Mouse (Mus musculus) left cerebral cortex, postnatal 14 days (tissue): ENCODE results near the gene Ptprt. TPM values are rescaled to one million over a fixed set of nuclear protein-coding genes. Genes with fewer than 3 reads are reported as not detected.

Experiments used
- DNase-seq, 2 experiments: peaks; one replicate each; pipeline ENCODE4 v3.0.0; 2021 to 2022; ENCODE audit warnings: low spot score in 2 of 2, mixed read lengths in 1 of 2
- intact Hi-C: fragments of 180-260 bp; cut with DNase I; formaldehyde crosslinking; loops from one replicate; pipeline ENCODE4 v1.15.1; 2025
- total RNA-seq, 2 experiments: library from RNA; stranded (reverse); gene quantifications; 2 replicates each; pipeline ENCODE4 v1.2.3; 2021

Ptprt gene
- total RNA-seq, 2 experiments from 2014 or later = 96.9 to 100 TPM

DNA sequence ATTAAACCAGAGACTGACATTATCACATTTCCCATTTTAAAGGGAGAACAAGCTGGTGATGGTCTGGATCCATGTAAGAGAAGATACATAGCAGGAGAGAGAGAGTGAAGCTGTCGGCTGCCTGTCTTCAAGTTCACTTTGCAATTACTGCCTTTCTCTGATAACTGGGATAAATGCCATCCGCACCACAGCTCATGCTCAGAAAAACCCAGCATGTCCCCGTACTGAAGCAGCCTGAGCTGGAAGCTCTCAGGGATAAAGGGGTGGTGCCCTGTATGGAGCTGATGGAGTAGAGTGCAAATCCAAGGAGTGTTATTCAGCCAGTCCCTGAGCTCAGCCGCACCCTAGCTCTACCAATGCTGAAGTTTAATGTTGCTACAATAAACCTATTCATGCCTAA lies 825.9 kb downstream of the Ptprt start:
- DNase-seq = no peak
- intact Hi-C loops = no loop called here

DNA sequence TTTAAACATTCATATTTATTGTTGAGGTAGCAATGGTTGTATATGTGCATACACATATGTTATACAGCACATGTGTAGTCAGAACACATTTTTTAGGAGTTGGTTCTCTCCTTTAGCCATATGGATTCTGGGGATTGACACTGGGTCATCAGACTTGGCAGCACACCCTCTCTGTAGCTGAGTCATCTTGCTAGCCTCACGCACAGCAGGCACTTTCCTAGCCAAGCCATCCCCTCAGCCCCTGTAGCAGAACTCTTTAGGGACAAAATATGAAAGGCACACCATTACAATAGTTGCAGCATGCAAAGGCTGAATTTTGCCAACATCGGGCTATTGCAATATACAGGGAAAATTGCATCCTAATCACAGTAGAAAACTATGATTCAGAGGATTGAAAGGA lies 827.1 kb downstream of the Ptprt start:
- intact Hi-C loops = no loop called here
- no peak for DNase-seq

DNA sequence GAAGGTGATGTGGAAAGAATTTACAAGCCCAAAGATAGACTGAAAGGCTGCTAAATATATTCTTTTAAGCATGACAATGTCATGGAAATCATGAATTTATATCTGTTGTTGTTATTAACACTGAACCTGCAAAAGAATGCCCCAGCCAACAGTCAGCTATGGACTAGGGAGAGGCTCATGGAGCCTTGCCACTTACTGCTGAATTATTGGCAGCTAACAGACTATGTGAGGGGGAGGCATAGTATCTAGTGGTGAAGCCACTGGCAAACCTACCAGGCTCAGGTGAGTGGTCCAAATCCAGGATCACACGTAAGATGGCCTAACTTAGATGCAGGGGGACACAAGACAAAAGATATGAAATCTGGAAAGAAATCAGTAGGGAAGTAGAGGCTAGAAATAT lies 847.6 kb downstream of the Ptprt start:
- no peak for DNase-seq
- intact Hi-C loops = no loop called here

DNA sequence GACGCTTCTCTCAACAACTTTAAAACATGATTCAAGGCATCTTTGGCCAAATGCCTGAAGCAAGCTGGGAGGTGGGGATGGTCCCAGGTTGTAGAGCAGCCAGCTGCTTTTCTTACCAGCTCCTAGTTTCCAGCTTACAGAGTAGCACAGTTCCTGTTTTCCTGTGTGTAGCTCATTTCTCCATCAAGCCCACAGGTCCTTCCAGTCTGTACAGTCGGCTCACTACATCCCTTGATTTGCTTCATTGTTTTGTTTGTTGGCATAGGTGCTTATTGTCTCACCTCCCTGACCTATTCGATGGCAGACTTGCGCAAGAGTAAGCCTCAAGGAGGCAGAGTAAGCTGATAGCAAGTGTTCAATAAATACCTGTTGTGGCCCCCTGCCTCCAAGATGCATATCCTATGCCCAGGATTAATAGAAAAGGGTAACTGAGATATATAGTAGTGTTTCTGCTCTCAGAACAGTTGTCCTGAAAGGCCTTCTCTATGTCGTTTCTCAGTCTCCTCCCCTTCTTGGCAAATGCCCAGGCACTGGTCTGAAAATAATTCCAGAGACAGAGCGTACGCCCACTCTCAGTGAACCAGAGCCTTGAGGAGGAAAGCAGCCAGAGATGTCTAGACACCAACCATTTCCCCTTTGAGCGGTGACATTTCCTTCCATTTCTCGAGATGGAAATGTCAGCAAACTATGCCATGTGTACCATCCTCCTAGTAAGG lies 852.7 kb downstream of the Ptprt start:
- intact Hi-C loops = no loop called here

DNA sequence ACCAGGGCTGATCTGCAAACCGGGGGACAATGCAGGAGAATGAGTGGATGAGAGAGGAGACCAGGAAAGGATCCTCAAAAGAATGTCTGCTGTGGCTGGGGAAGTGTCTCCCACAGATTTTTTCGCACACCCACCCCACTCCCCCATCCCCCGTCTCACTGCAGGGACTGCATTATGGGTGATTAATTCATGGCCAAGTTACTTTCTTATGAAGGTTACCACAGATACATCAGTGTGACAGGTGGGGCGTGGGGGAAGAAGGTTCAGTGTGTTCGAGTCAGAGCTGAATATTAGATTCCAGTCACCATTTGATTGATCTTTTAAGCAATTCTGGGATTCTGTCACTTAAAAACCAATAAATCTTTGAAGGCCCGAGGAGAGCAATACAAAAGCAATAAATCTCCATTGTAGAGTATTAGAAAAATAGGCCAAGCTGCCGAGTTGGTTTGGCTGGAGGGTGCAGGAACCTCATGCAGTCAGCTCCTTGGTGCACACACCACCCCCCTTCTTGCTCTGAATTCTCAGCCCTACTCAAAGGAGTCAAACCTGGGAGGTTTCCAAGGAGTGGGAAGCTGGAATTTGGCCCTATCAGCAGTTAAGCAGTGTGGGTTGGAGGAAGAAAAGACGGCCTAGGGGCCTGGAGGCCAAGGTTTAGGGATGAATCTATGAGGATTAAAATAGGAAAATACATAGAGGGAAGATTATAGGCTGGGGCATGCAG lies 854.5 kb downstream of the Ptprt start:
- peak; percentile 20 to 29 for DNase-seq
- intact Hi-C loops = no loop called here

More for the DNA sequence above, 852.7 kb downstream of the Ptprt start:
- DNase-seq = peak; percentile 66 to 71

DNA sequence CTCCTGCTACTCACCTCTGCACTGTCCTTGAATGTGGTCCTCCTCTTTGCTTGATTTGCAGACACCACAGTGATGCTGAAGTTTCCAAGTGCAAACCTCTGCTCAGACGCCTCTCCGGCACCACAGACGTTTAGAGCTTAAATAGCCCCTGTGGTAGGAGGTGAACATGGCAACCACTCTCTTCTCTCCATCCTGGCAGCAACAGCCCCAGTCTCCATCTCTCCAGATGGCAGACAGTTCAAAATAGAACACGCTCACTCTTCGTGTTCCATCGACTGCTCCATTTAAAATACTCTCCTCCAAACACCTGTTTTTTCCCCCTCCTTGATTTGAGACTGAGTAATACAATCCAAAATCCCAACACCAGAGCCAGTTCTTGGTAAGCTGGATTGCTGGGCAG lies 861.0 kb downstream of the Ptprt start:
- DNase-seq = peak; percentile 73 to 90
- intact Hi-C loops = no loop called here

DNA sequence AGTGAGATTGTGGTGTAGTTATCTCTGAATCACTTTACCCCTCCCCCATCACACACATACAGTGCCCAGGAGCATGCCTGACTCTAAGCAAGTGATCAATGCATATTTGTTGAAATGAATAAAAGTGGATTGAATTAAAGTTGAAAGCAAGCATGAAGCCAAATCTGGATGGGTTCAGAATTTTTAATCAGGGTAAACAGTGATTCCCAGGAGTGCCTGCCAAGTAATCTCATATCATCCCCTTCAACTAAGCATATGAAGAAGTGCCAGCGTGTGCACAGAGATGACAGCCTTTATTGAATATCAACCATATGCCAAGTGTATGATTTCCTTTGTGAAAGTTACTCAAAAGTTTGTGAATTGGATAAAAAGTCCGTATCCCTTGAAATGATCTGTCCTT lies 893.4 kb downstream of the Ptprt start:
- DNase-seq = no peak
- intact Hi-C loops = no loop called here

DNA sequence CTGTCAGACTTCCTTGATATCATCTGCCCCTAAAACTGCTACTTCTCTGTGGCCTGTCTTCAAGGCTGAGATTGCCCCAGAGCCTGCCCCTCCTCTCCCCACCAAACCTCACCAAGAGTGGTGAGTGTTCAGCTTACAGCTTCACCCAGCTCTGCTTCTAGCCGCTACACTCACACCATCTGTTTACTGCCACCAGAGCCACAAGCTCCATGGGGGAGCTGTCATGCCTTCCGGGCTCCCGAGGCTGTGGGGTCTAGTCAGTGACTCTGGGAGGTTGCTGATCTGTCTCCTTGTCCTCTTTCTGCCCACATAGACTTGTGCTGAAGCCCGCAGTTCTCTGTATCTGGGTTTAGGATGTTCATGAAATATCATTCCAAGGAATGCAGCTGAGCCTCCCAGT lies 947.9 kb downstream of the Ptprt start:
- no peak for DNase-seq
- intact Hi-C loops = no loop called here

DNA sequence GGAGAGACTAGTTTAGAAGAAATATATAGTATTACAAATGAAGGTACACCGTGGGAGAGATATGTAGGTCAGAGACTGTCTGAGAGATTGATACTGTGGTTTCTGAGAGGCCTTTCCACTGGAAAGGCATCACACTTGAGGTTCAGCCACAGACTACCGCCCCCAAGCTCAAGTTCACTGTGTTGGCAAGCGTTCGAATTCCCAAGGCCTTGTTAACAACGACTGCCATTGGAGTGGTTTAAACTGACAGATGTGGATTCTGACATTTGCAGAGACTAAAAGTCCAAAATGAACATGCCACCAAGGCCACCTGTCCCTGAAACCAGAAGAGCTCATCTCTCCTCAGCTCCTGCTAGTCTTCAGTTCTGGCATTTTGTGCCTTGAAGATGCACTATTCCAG lies 951.6 kb downstream of the Ptprt start:
- intact Hi-C loops = no loop called here
- no peak for DNase-seq

DNA sequence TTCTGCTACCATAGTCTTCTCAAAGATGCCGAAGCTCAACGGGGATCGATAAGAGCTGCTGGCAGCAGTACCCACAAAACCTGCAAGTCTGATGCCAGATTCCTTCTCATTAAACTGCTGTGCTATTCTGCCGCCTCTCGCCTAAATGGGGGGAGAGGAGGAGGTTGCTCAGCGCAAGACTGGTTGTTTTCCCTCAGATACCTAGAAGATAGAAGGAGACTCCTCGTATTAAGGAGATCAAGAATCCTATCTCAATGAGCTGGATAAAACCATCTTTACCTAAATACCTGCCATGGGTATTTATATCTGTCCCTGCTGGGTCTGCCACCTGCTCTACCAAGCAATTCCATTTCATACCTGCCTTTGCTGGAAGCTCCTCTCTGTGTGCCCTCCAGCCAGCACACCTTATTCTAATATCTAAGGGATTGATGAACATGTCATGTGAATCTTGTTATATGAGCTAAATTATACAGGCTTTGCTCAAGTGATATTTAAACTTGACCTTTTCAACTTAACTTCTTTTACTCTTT lies 954.5 kb downstream of the Ptprt start:
- intact Hi-C loops = no loop called here

DNA sequence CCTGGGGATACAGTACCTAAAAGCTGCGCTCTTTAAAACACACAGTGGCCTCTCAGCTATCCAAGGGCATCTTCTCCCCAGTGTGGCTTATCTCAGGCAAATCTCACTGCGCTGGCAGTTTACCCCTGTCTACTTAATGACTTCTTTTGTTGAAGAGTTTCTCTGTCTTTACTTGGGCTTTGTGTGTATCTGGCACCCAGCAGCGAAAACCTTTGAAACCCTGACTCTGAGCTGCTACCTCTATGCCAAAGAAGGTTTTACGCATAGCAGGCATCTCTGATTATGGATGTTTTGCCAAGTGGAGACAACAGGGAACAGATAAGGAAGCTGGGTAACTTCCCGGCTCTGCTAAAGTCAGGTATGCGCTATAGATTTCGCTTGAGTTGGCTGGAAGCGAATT lies 956.1 kb downstream of the Ptprt start:
- no peak for DNase-seq
- intact Hi-C loops = no loop called here

More for the DNA sequence above, 954.5 kb downstream of the Ptprt start:
- DNase-seq = no peak

DNA sequence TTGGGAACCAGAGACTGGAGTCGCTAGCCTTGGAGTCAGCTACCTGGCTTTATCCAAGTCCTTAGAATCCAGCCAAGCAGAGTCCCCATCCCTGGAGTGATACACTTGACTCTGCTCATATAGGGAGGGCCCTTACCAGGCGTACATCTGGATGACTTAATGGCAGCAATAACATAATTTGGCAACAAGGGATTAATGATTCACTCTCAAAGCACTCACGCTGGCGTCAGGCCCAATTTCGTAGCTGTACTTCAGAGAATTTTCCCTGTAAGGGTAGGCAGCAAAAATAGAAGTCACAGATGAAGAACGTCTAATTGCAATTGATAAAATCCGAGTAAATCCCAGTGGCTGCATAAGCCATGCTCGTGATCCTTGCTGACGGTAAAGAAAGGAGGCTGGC lies 956.5 kb downstream of the Ptprt start:
- intact Hi-C loops = no loop called here
- peak in 1 of 2 experiments; percentile 12 for DNase-seq

DNA sequence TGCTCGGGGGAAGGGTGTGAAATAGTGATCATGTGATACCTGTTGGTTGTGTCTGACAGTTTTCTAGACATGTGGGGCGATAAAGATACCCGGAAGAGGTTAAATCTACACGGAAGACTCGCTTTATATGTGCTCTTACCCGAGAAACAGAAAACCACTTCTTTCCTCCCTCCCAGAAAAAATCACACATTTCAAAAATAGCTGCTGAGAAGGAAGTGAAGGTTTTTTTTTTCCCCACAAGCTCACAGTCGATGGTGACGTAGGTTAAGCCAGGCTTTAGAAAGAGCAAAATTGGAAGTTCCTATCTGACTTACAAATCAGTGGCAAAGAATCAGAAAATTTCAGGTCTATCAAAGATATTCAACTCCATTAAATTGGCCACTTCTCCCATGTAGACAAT lies 965.1 kb downstream of the Ptprt start:
- intact Hi-C loops = no loop called here
- peak in 1 of 2 experiments; percentile 29 for DNase-seq

DNA sequence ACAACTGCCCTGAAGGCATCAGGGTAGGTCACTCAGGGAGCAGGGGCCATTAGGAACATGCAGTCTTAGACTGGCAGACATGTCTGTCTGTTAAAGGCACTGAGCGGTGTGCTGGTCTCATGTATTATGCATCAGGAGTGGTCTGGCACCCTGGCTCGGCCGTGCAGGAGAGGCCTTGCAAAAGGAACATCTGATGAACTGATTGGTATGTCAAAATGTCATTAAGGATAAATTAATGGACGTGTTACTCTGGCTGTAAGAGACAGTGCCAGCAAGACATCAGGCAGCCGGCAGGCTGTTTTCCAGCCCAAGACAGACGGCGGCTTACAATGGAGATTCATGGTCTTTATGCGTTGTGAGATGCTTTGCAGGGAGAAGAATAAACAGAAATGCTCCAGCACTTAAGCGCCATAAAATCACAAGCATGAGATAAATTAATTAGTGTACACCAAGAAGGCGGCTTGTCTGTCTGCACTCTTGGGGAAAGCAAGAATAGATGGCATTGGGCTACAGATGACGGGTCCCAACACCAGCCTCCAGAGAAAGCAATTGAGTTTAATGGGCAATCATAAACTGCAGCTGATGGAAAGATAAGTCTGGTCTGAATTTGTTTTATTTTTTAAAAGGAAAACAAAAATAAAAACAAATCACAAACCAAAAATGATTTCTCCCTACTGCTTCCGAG lies 992.5 kb downstream of the Ptprt start:
- DNase-seq = no peak
- intact Hi-C loops = no loop called here

DNA sequence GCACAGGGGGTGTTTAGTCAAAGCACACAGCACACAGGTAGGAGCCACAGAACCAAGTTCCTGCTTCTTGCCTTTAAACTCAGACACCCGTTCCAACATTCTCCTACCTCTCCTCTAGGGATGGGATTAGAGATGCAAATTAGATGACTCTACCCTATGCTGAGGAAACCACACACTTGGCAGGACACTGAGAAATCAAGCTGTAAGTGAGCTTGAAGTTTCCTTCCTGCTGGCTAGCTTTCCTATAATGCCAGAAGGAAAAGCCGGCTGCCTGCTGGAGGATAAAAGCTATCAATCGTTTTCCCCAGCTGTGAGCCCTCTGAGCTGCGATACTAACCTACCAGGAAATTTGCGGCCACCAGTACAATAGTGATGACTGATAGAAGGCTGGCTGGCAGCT lies 999.0 kb downstream of the Ptprt start:
- intact Hi-C loops = loop anchor here (5.0 kb wide), 1 partner anchor 995 kb away; no protein-coding TSS in a partner anchor
- DNase-seq = peak in 1 of 2 experiments; percentile 7

DNA sequence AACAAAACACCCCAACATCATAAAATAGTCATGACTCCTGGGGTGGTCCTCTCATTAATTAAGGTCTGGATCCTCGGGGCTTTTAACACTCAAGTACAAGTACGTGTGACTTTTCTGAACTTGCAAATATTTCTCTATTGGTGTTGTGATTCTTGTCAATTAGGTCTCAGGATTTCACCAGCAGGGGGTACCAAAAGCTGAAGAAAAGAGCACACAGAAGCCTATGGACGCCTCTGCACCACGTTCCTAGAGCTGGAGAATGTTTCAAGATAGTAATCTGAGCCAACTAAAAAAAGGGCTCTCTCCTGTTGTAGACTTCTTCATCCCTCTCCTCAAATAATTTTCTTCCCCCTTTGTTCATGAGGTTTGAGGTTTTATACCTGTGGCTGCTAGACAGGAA lies 1000.1 kb downstream of the Ptprt start:
- intact Hi-C loops = loop anchor here (5.0 kb wide), 1 partner anchor 996 kb away; no protein-coding TSS in a partner anchor

DNA sequence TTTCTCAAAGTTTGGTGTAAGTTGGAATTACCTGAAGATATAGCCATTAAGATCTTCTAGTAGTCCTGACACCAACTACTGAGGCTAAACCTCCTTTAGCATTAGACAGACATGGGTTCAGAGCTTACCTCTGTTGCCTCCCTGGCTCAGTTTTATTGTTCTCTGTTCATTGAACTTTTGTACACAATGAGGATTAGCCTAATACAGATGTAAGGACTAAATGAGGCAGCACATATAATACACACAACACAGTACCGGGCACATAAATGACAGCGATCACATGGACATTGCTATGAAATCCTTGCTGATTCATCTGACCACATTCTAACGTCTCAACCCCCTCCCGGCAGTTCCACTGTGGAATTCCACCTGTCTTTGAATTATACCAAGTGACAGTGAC lies 1003.9 kb downstream of the Ptprt start:
- DNase-seq = no peak
- intact Hi-C loops = no loop called here

More for the DNA sequence above, 1000.1 kb downstream of the Ptprt start:
- DNase-seq = peak; percentile 25 to 51

DNA sequence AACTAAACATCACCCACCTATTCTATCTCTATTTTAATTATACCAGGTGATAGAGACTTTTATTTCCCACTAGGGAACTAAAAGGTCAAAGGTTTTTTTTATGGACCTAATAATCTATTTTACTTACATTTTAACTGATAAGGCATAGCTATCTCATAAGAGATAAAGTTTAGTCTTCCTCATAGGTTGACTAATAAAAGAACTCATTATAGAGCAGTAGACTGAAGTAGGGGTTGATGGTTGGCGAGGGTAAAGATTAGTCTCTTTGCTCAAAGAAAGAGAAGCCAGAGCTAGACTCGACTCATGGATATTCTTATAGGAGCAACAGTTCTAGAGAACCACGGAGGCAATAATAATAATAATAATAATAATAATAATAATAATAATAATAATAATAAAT lies 1004.3 kb downstream of the Ptprt start:
- DNase-seq = no peak
- intact Hi-C loops = no loop called here

DNA sequence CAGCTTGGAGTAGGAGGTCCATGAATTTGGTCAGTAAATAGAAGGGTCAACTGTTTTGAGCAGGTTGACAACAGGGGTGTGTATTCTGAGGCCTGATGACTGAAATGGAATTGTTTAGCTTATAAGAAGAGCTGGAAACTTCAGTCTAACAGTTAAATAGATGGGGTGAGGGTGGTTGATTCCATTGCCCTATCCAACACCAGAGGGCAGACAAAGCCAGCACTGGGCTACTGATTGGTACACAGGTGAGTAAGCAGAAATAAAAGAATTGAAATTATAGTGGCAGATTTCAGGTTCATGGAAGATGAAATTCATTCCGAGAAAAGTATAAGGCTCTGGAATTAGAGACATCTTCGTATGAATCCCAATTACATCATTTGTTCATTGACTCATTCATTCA lies 1020.1 kb downstream of the Ptprt start:
- intact Hi-C loops = no loop called here
- no peak for DNase-seq

DNA sequence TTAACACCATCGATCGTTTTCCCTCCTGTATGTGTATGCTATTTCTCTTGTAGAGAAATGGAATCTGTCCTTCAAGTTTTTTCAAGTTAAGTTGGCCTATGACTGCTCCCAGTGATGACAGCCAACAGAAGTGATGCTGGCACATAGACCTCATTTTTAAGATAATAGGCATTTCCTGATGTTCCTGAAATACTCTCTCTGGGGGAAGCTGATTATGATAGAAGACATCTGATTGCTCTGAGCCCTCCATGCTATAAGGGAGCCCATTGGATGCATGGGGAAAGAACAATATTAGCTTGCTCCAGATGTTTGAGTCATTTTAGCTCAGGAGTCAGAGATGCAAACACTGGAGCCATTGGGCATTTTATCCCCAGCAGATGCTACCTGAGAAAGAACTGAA lies 1026.9 kb downstream of the Ptprt start:
- DNase-seq = no peak
- intact Hi-C loops = no loop called here
